Mouse (Mus musculus) brown adipose tissue, adult 24 weeks (tissue): ENCODE results near the gene Klhdc3. TPM values are rescaled to one million over a fixed set of nuclear protein-coding genes. Genes with fewer than 3 reads are reported as not detected.
A peak's percentile ranks its signal among the peaks of the same experiment; 100 is the strongest.

Source experiments
- H3K27ac ChIP-seq: fragments of 200-500 bp; replicated peaks from 2 replicates; pipeline ENCODE4 v1.5.1; 2012; ENCODE audit warnings: low read depth, mild to moderate bottlenecking, low read length
- H3K4me1 ChIP-seq: fragments of 200-500 bp; 2 replicates; pipeline ENCODE4 v1.6.1; 2012; ENCODE audit warnings: low read length, mixed read lengths; ENCODE audit not compliant: control insufficient read depth, insufficient read depth, insufficient read length
- H3K4me3 ChIP-seq: fragments of 200-500 bp; 2 replicates; pipeline ENCODE4 v1.5.1; 2012; ENCODE audit warnings: low read depth, mild to moderate bottlenecking, low read length, moderate library complexity; ENCODE audit not compliant: insufficient read depth
- polyA plus RNA-seq: library from polyadenylated mRNA; stranded (reverse); fragments of >200 nt; gene quantifications from 2 replicates; pipeline ENCODE4 v1.2.4, GENCODE M21; 2012; ENCODE audit not compliant: missing spikeins, insufficient read depth, insufficient read length

Klhdc3 gene
- polyA plus RNA-seq, 1 experiment: 24.8 TPM

GRCm38 (mm10) chr17:46629685-46630441, 50.9 kb downstream of the Klhdc3 start:
- H3K4me1 ChIP-seq: no peaks in the 10 kb centered on the region
- no peak overlapping the region for H3K27ac ChIP-seq
- 0 out of 2 replicates have a peak overlapping the region, but pooled peaks have one; percentile 7 for H3K4me3 ChIP-seq

- H3K4me1 ChIP-seq: no peaks in the 10 kb centered on the region
- H3K4me3 ChIP-seq: peak within 1 kb of the TSS; percentile 68
- H3K27ac ChIP-seq: no peak within 1 kb of the TSS
These were observed 51.7 kb downstream of the Klhdc3 start, which contains the start of gene Ptk7 for GRCm38 (mm10) chr17:46628791-46629684. TSS of gene Ptk7 (minus strand) at chr17:46629504.

- no peak overlapping the region for H3K27ac ChIP-seq
- peak overlapping the region; percentile 68 for H3K4me3 ChIP-seq
- no peaks in the 10 kb centered on the region for H3K4me1 ChIP-seq
These were observed 52.3 kb downstream of the Klhdc3 start for GRCm38 (mm10) chr17:46628471-46628790.

- no peaks in the 10 kb centered on the region for H3K4me1 ChIP-seq
- no peak overlapping the region for H3K27ac ChIP-seq
- H3K4me3 ChIP-seq: no peak overlapping the region
These were observed 53.3 kb downstream of the Klhdc3 start for GRCm38 (mm10) chr17:46627409-46627808.

- Histone ChIP-seq H3K4me3 (no peak overlapping the region), H3K27ac (no peak overlapping the region), H3K4me1 (no peaks in the 10 kb centered on the region)
These were observed 56.1 kb downstream of the Klhdc3 start for GRCm38 (mm10) chr17:46624598-46624997.

Other genes starting within 250 kb of the Klhdc3 start
- gene Slc22a7, start 242.5 kb downstream of the Klhdc3 start, polyA plus RNA-seq: not detected in 2 replicates
- not detected in 2 replicates for gene Ttbk1, start 193.2 kb downstream of the Klhdc3 start, polyA plus RNA-seq
- 0.87 TPM in 1 of 2 replicates, not detected in the other for gene Dnph1, start 184.2 kb downstream of the Klhdc3 start, polyA plus RNA-seq
- gene Cul9, start 134.5 kb downstream of the Klhdc3 start, polyA plus RNA-seq: 11.6 and 14.5 TPM in 2 replicates
- gene Srf, start 124.7 kb downstream of the Klhdc3 start, polyA plus RNA-seq: 17.6 and 19.1 TPM in 2 replicates
- gene Ptk7, start 51.4 kb downstream of the Klhdc3 start, polyA plus RNA-seq: 0.42 TPM in 1 of 2 replicates, not detected in the other
- 15.7 and 15.9 TPM in 2 replicates for gene Klc4, start 34.9 kb downstream of the Klhdc3 start, polyA plus RNA-seq
- 118 and 151 TPM in 2 replicates for gene Mrpl2, start 34.7 kb downstream of the Klhdc3 start, polyA plus RNA-seq
- 8.9 and 13.8 TPM in 2 replicates for gene Cul7, start 30.6 kb downstream of the Klhdc3 start, polyA plus RNA-seq
- gene Rrp36, start 6.6 kb downstream of the Klhdc3 start, polyA plus RNA-seq: 19.7 and 20.6 TPM in 2 replicates
- 121 and 148 TPM in 2 replicates for gene Mea1, start 2.1 kb downstream of the Klhdc3 start, polyA plus RNA-seq
- 33.3 and 37.8 TPM in 2 replicates for gene Ppp2r5d, start 24.2 kb upstream of the Klhdc3 start, polyA plus RNA-seq
- 42.3 and 56.0 TPM in 2 replicates for gene Pex6, start 30.5 kb upstream of the Klhdc3 start, polyA plus RNA-seq
- 4.0 TPM in 1 of 2 replicates, not detected in the other for gene Gnmt, start 48.3 kb upstream of the Klhdc3 start, polyA plus RNA-seq
- gene Cnpy3, start 71.3 kb upstream of the Klhdc3 start, polyA plus RNA-seq: 14.2 and 16.3 TPM in 2 replicates
- gene Ptcra, start 82.8 kb upstream of the Klhdc3 start, polyA plus RNA-seq: not detected in 2 replicates
- gene 2310039H08Rik, start 91.7 kb upstream of the Klhdc3 start, polyA plus RNA-seq: 62.8 and 70.6 TPM in 2 replicates
- 51.1 and 77.6 TPM in 2 replicates for gene Rpl7l1, start 101.8 kb upstream of the Klhdc3 start, polyA plus RNA-seq
- gene Bicral, start 177.6 kb upstream of the Klhdc3 start, polyA plus RNA-seq: 5.3 and 9.8 TPM in 2 replicates
- gene Tbcc, start 209.8 kb upstream of the Klhdc3 start, polyA plus RNA-seq: 10.1 TPM in 2 replicates
- not detected in 2 replicates for gene Prph2, start 229.5 kb upstream of the Klhdc3 start, polyA plus RNA-seq